Mouse (Mus musculus) forebrain, embryonic 12.5 days (tissue): ENCODE measurements around the gene Kcnn4. TPM values are rescaled to one million over a fixed set of nuclear protein-coding genes. Genes with fewer than 3 reads are reported as not detected.

ENCODE experiments used
- microRNA-seq: library from miRNA; unstranded; fragments of <30 nt; microRNA quantifications from one replicate; pipeline ENCODE4, GENCODE M21; 2017
- polyA plus RNA-seq: library from polyadenylated mRNA; unstranded; fragments of >200 nt; fragmentation: Nextera tagmentation; extraction: Ambion mirVana; gene quantifications from 2 replicates; pipeline ENCODE4 v1.2.1, GENCODE M21; 2016

The Kcnn4 gene
- polyA plus RNA-seq, 1 experiment from 2014 or later: 1.1 TPM

Small RNA genes within 50 kb of the gene (microRNA-seq; reads per million reads assigned to microRNA genes)
- not detected for gene Gm27592

Other genes with a start within 250 kb of the Kcnn4 start
- gene Zfp235, start 236.1 kb upstream of the Kcnn4 start, polyA plus RNA-seq: 16.8 and 17.9 TPM in 2 replicates
- gene Zfp114, start 195.2 kb upstream of the Kcnn4 start, polyA plus RNA-seq: 6.1 and 7.7 TPM in 2 replicates
- 10.7 and 11.9 TPM in 2 replicates for gene Zfp111, start 158.8 kb upstream of the Kcnn4 start, polyA plus RNA-seq
- gene Zfp109, start 132.7 kb upstream of the Kcnn4 start, polyA plus RNA-seq: 5.3 TPM in 2 replicates
- 3.2 and 3.6 TPM in 2 replicates for gene Zfp108, start 115.5 kb upstream of the Kcnn4 start, polyA plus RNA-seq
- 7.6 and 7.7 TPM in 2 replicates for gene Zfp93, start 99.8 kb upstream of the Kcnn4 start, polyA plus RNA-seq
- 44.5 and 44.8 TPM in 2 replicates for gene Zfp61, start 69.0 kb upstream of the Kcnn4 start, polyA plus RNA-seq
- 17.8 and 19.0 TPM in 2 replicates for gene Zfp94, start 53.6 kb upstream of the Kcnn4 start, polyA plus RNA-seq
- gene Tescl, start 36.3 kb upstream of the Kcnn4 start, polyA plus RNA-seq: not detected in 2 replicates
- not detected in 2 replicates for gene Lypd5, start 21.1 kb upstream of the Kcnn4 start, polyA plus RNA-seq
- gene Smg9, start 29.4 kb downstream of the Kcnn4 start, polyA plus RNA-seq: 25.6 and 29.1 TPM in 2 replicates
- gene Irgc1, start 82.0 kb downstream of the Kcnn4 start, polyA plus RNA-seq: not detected in 2 replicates
- 1.0 and 1.2 TPM in 2 replicates for gene Plaur, start 92.2 kb downstream of the Kcnn4 start, polyA plus RNA-seq
- 32.1 and 38.3 TPM in 2 replicates for gene Cadm4, start 111.8 kb downstream of the Kcnn4 start, polyA plus RNA-seq
- gene Zfp428, start 136.7 kb downstream of the Kcnn4 start, polyA plus RNA-seq: 170 and 182 TPM in 2 replicates
- gene AC161166.1, start 142.2 kb downstream of the Kcnn4 start, polyA plus RNA-seq: 1.6 and 1.7 TPM in 2 replicates
- gene Irgq, start 160.4 kb downstream of the Kcnn4 start, polyA plus RNA-seq: 24.7 and 25.2 TPM in 2 replicates
- not detected in 2 replicates for gene Pinlyp, start 175.9 kb downstream of the Kcnn4 start, polyA plus RNA-seq
- gene Xrcc1, start 176.0 kb downstream of the Kcnn4 start, polyA plus RNA-seq: 105 and 107 TPM in 2 replicates
- 15.3 and 15.7 TPM in 2 replicates for gene Ethe1, start 217.3 kb downstream of the Kcnn4 start, polyA plus RNA-seq
- gene Zfp575, start 217.4 kb downstream of the Kcnn4 start, polyA plus RNA-seq: 3.1 and 3.5 TPM in 2 replicates
- gene Phldb3, start 240.5 kb downstream of the Kcnn4 start, polyA plus RNA-seq: not detected in 2 replicates